Mouse (Mus musculus) E14TG2a.4 (cell line): Measurements from ENCODE around the gene Gfod2.

Source experiments
- CTCF ChIP-seq: conservative IDR thresholded peaks from 2 replicates; pipeline ENCODE4 v1.5.1; 2014; ENCODE audit warnings: low read length
- NANOG ChIP-seq: IDR thresholded peaks from 2 replicates; pipeline ENCODE4 v1.6.1; 2014; ENCODE audit warnings: borderline replicate concordance, low read length, mixed read lengths
- POU5F1 ChIP-seq: IDR thresholded peaks from 2 replicates; pipeline ENCODE4 v1.6.1; 2014; ENCODE audit warnings: low read length, borderline replicate concordance

- TF ChIP-seq CTCF (no peak), NANOG (no peak), POU5F1 (no peak)
Observed at GRCm38 (mm10) chr8:105739216-105739615, 19.2 kb downstream of the Gfod2 start.
